Mouse (Mus musculus) cortical plate, adult 2 months (tissue): Measurements from ENCODE around the gene Nck1.

Source experiments
- CTCF ChIP-seq: fragments of 200-500 bp; IDR thresholded peaks from 2 replicates; pipeline ENCODE4 v1.5.1; 2011; ENCODE audit warnings: mild to moderate bottlenecking, control low read depth, low read length; ENCODE audit not compliant: insufficient read depth; ENCODE audit errors: extremely low read depth
- POLR2A ChIP-seq: fragments of 200-500 bp; IDR thresholded peaks from 2 replicates; pipeline ENCODE4 v1.6.1; 2011; ENCODE audit warnings: mild to moderate bottlenecking, low read length, control low read depth; ENCODE audit not compliant: insufficient read depth; ENCODE audit errors: extremely low read depth

- TF ChIP-seq POLR2A (no peak), CTCF (no peak)
Measured at GRCm38 (mm10) chr9:100581543-100582492, 35.9 kb upstream of the Nck1 start.
